Mouse (Mus musculus): ENCODE measurements around the gene Zfp672.
"Not testable (repeated sequence)": the region's sequence is repeated elsewhere in the genome, so short reads cannot be mapped to it uniquely, and the experiment has no call there.

Zfp672 gene

GRCm38 (mm10) chr11:58330276-58331148 lies at the start of gene Zfp672, which contains the start of gene Sh3bp5l:
Gene Zfp672, minus strand, starts transcription at chr11:58330339.
Gene Sh3bp5l, plus strand, starts transcription at chr11:58330724.
- DNase-seq: peak; percentile 90

- DNase-seq: no peak
Observed at GRCm38 (mm10) chr11:58379516-58379915, 49.4 kb upstream of the Zfp672 start.

- no peak for DNase-seq
Observed at GRCm38 (mm10) chr11:58378763-58379278, 48.7 kb upstream of the Zfp672 start, which contains the start of gene Lypd8. Gene Lypd8, plus strand, starts transcription at chr11:58379043.

GRCm38 (mm10) chr11:58377686-58378085 lies 47.5 kb upstream of the Zfp672 start:
- DNase-seq: no peak

- no peak for DNase-seq
Observed at GRCm38 (mm10) chr11:58377273-58377672, 47.1 kb upstream of the Zfp672 start.

GRCm38 (mm10) chr11:58366191-58366590 lies 36.1 kb upstream of the Zfp672 start:
- DNase-seq: not testable (repeated sequence)

- DNase-seq: no peak
Observed at GRCm38 (mm10) chr11:58364454-58364853, 34.3 kb upstream of the Zfp672 start.

- DNase-seq: not testable (repeated sequence)
Observed at GRCm38 (mm10) chr11:58362562-58362961, 32.4 kb upstream of the Zfp672 start.

- DNase-seq: no peak
Observed at GRCm38 (mm10) chr11:58357844-58358534, 27.9 kb upstream of the Zfp672 start.

- DNase-seq: no peak
Observed at GRCm38 (mm10) chr11:58357042-58357441, 26.9 kb upstream of the Zfp672 start.

- DNase-seq: no peak
Observed at GRCm38 (mm10) chr11:58354927-58355326, 24.8 kb upstream of the Zfp672 start.

GRCm38 (mm10) chr11:58354476-58354875 lies 24.3 kb upstream of the Zfp672 start:
- no peak for DNase-seq

- no peak for DNase-seq
Observed at GRCm38 (mm10) chr11:58353709-58354108, 23.6 kb upstream of the Zfp672 start.

GRCm38 (mm10) chr11:58352681-58353548 lies 22.8 kb upstream of the Zfp672 start:
- no peak for DNase-seq

GRCm38 (mm10) chr11:58351179-58351578 lies 21.0 kb upstream of the Zfp672 start:
- no peak for DNase-seq

GRCm38 (mm10) chr11:58350628-58351027 lies 20.5 kb upstream of the Zfp672 start:
- no peak for DNase-seq

- no peak for DNase-seq
Observed at GRCm38 (mm10) chr11:58346745-58347144, 16.6 kb upstream of the Zfp672 start.

- DNase-seq: no peak
Observed at GRCm38 (mm10) chr11:58334746-58335145, 4.6 kb upstream of the Zfp672 start.

GRCm38 (mm10) chr11:58331546-58331945 lies 1.4 kb upstream of the Zfp672 start:
- DNase-seq: no peak

GRCm38 (mm10) chr11:58331149-58331495 lies 983 bp upstream of the Zfp672 start:
- no peak for DNase-seq

- no peak for DNase-seq
Observed at GRCm38 (mm10) chr11:58329906-58330275, 248 bp downstream of the Zfp672 start.

GRCm38 (mm10) chr11:58326781-58327180 lies 3.4 kb downstream of the Zfp672 start:
- no peak for DNase-seq
